Mouse (Mus musculus) spleen, adult 2 months (tissue): ENCODE measurements around the gene Rarg.

ENCODE experiments used
- CTCF ChIP-seq: fragments of 200-500 bp; IDR thresholded peaks from 2 replicates; pipeline ENCODE4 v1.5.1; 2011; ENCODE audit warnings: mild to moderate bottlenecking, inconsistent platforms; ENCODE audit not compliant: insufficient read depth, insufficient read length, insufficient replicate concordance; ENCODE audit errors: extremely low read depth
- POLR2A ChIP-seq: fragments of 200-500 bp; IDR thresholded peaks from 2 replicates; pipeline ENCODE4 v1.6.1; 2011; ENCODE audit warnings: low read depth, low read length, inconsistent platforms

GRCm38 (mm10) chr15:102257202-102258075 lies at the start of gene Rarg:
- no peak for TF ChIP-seq POLR2A
- TF ChIP-seq CTCF, result no peak
